Mouse (Mus musculus): ENCODE measurements at regions not wholly inside any gene's neighbourhood (a gene's known extent, or its start where the extent isn't known, plus 50 kb on each side); places are given as distances from the start of the nearest gene placed in this dataset.

DNA sequence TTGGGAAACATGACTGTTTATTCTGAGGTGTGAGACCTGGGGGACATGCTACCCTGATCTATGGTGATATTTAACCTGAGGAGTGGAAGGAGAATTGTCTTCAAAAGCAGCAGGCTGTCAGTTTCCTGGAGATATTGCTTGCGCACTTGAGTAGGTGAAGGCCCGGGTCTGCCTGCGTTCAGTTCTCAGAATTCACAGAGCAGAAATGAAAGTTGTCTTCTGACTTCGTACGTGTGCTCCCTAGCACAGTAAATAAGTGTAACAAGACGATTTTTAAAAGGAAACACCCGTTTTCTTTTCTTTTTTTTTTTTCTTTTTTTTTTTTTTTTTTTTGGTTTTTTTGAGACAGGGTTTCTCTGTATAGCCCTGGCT, 74.4 kb downstream of the Zfp281 start:
- WGBS = 75% methylated on average over 7 of the region's 7 CpGs
- no peaks in the 10 kb centered on the region for H3K9me3 ChIP-seq (ENCODE audit: control insufficient read depth)
- no peaks in the 10 kb centered on the region for H3K36me3 ChIP-seq (ENCODE audit: control insufficient read depth, insufficient read depth)
- H3K4me1 ChIP-seq (replicated peaks; ENCODE audit: control insufficient read depth, insufficient read depth, low read length) = no peaks in the 10 kb centered on the region; the same call in 1 of the 2 replicates
- no peak overlapping the region for H3K4me2 ChIP-seq (replicated peaks; ENCODE audit: low read depth)
- H3K27ac ChIP-seq (ENCODE audit: low read depth, low read length) = no peak overlapping the region
- no peak for TF ChIP-seq CTCF (IDR thresholded peaks at IDR 0.05; ENCODE audit: low read depth)
- H3K4me3 ChIP-seq (ENCODE audit: low read depth, low read length) = no peak overlapping the region
- H3K9ac ChIP-seq (ENCODE audit: low read depth, low read length) = no peak overlapping the region
- H3K27me3 ChIP-seq (replicated peaks; ENCODE audit: control insufficient read depth, insufficient read depth, low read length) = no peaks in the 10 kb centered on the region
- no peak for ATAC-seq

GRCm38 (mm10) chr1:136699571-136699970, 74.9 kb downstream of the Zfp281 start:
- H3K4me3 ChIP-seq (ENCODE audit: low read depth, low read length) = no peak overlapping the region
- H3K36me3 ChIP-seq (ENCODE audit: control insufficient read depth, insufficient read depth) = no peaks in the 10 kb centered on the region
- H3K9ac ChIP-seq (ENCODE audit: low read depth, low read length) = no peak overlapping the region
- no peak for TF ChIP-seq CTCF (IDR thresholded peaks at IDR 0.05; ENCODE audit: low read depth)
- ATAC-seq = no peak
- no peaks in the 10 kb centered on the region for H3K9me3 ChIP-seq (ENCODE audit: control insufficient read depth)
- no peaks in the 10 kb centered on the region for H3K27me3 ChIP-seq (replicated peaks; ENCODE audit: control insufficient read depth, insufficient read depth, low read length)
- no peak overlapping the region for H3K27ac ChIP-seq (ENCODE audit: low read depth, low read length)
- no peaks in the 10 kb centered on the region; the same call in 1 of the 2 replicates for H3K4me1 ChIP-seq (replicated peaks; ENCODE audit: control insufficient read depth, insufficient read depth, low read length)
- 83% methylated on average over 8 of the region's 8 CpGs for WGBS
- no peak overlapping the region for H3K4me2 ChIP-seq (replicated peaks; ENCODE audit: low read depth)

DNA sequence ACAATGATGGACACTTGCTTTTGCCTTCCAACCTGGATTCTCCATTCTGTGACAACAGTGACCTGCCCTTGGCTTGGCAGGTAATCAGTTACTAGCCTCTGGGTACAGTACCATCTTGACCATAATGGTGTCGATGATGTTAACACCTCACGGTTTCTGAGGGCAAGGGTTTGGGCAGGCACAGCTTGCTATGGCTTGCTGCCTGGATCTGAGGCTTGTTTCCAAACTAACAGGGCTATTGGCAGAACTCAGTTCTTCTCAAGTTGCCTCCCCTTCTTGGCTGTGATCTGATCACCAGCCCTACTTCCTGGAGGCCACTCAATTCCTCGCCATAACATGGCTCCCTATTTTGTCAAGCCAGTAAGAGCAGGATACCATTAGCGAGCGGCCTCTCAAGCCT, 79.4 kb downstream of the Zfp281 start:
- H3K27ac ChIP-seq (ENCODE audit: low read depth, low read length) = no peak overlapping the region
- ATAC-seq = no peak
- no peak overlapping the region for H3K9ac ChIP-seq (ENCODE audit: low read depth, low read length)
- no peak overlapping the region for H3K4me2 ChIP-seq (replicated peaks; ENCODE audit: low read depth)
- no peaks in the 10 kb centered on the region for H3K4me1 ChIP-seq (replicated peaks; ENCODE audit: control insufficient read depth, insufficient read depth, low read length)
- no peaks in the 10 kb centered on the region for H3K36me3 ChIP-seq (ENCODE audit: control insufficient read depth, insufficient read depth)
- no peak overlapping the region for H3K4me3 ChIP-seq (ENCODE audit: low read depth, low read length)
- no peaks in the 10 kb centered on the region for H3K9me3 ChIP-seq (ENCODE audit: control insufficient read depth)
- no peak for TF ChIP-seq CTCF (IDR thresholded peaks at IDR 0.05; ENCODE audit: low read depth)
- 92% methylated on average over 5 of the region's 5 CpGs for WGBS
- no peaks in the 10 kb centered on the region for H3K27me3 ChIP-seq (replicated peaks; ENCODE audit: control insufficient read depth, insufficient read depth, low read length)

- TF ChIP-seq CTCF (IDR thresholded peaks at IDR 0.05; ENCODE audit: low read depth) = no peak
- ATAC-seq = no peak
- no peak overlapping the region for H3K27ac ChIP-seq (ENCODE audit: low read depth, low read length)
- H3K9me3 ChIP-seq (ENCODE audit: control insufficient read depth) = no peaks in the 10 kb centered on the region
- no peak overlapping the region for H3K4me2 ChIP-seq (replicated peaks; ENCODE audit: low read depth)
- H3K27me3 ChIP-seq (replicated peaks; ENCODE audit: control insufficient read depth, insufficient read depth, low read length) = no peaks in the 10 kb centered on the region
- WGBS = 65% methylated on average over 8 of the region's 8 CpGs
- H3K36me3 ChIP-seq (ENCODE audit: control insufficient read depth, insufficient read depth) = no peaks in the 10 kb centered on the region
- no peak overlapping the region for H3K9ac ChIP-seq (ENCODE audit: low read depth, low read length)
- no peaks in the 10 kb centered on the region for H3K4me1 ChIP-seq (replicated peaks; ENCODE audit: control insufficient read depth, insufficient read depth, low read length)
- H3K4me3 ChIP-seq (ENCODE audit: low read depth, low read length) = no peak overlapping the region
Measured at GRCm38 (mm10) chr1:136706509-136706908, 81.8 kb downstream of the Zfp281 start.

- H3K36me3 ChIP-seq (ENCODE audit: control insufficient read depth, insufficient read depth) = no peaks in the 10 kb centered on the region
- 0 out of 2 replicates have a peak, but pooled peaks have one; percentile 36 for ATAC-seq
- no peaks in the 10 kb centered on the region for H3K4me1 ChIP-seq (replicated peaks; ENCODE audit: control insufficient read depth, insufficient read depth, low read length)
- no peaks in the 10 kb centered on the region for H3K9me3 ChIP-seq (ENCODE audit: control insufficient read depth)
- H3K4me2 ChIP-seq (replicated peaks; ENCODE audit: low read depth) = no peak overlapping the region
- no peak overlapping the region for H3K27ac ChIP-seq (ENCODE audit: low read depth, low read length)
- TF ChIP-seq CTCF (IDR thresholded peaks at IDR 0.05; ENCODE audit: low read depth) = no peak
- no peak overlapping the region for H3K9ac ChIP-seq (ENCODE audit: low read depth, low read length)
- H3K27me3 ChIP-seq (replicated peaks; ENCODE audit: control insufficient read depth, insufficient read depth, low read length) = no peaks in the 10 kb centered on the region
- 92% methylated on average over 8 of the region's 8 CpGs for WGBS
- H3K4me3 ChIP-seq (ENCODE audit: low read depth, low read length) = no peak overlapping the region
Measured at GRCm38 (mm10) chr1:136707394-136707793, 82.7 kb downstream of the Zfp281 start.

DNA sequence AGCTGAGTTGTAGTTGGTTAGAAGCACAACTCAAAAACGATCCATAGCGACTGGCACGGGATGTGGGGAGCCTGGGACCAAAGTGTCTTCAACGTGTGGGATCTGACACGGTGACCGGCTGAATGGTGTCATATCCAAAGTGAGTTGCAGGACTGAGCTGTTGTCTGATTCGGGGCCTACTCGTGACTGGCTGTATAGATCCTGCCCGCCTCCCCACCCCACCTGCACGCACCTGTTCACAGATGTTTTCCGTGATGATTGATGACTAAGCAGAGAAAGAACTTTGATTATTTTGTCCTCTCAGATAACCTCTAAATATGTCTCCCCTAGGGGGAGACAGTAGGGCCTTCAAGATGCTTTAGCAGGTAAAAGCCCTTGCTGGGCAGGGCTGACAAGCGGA, 83.2 kb downstream of the Zfp281 start:
- no peaks in the 10 kb centered on the region for H3K9me3 ChIP-seq (ENCODE audit: control insufficient read depth)
- no peaks in the 10 kb centered on the region for H3K4me1 ChIP-seq (replicated peaks; ENCODE audit: control insufficient read depth, insufficient read depth, low read length)
- H3K4me2 ChIP-seq (replicated peaks; ENCODE audit: low read depth) = no peak overlapping the region
- H3K4me3 ChIP-seq (ENCODE audit: low read depth, low read length) = no peak overlapping the region
- H3K27me3 ChIP-seq (replicated peaks; ENCODE audit: control insufficient read depth, insufficient read depth, low read length) = no peaks in the 10 kb centered on the region
- WGBS = 84% methylated on average over 12 of the region's 12 CpGs
- ATAC-seq = no peak
- H3K36me3 ChIP-seq (ENCODE audit: control insufficient read depth, insufficient read depth) = no peaks in the 10 kb centered on the region
- H3K9ac ChIP-seq (ENCODE audit: low read depth, low read length) = no peak overlapping the region
- H3K27ac ChIP-seq (ENCODE audit: low read depth, low read length) = no peak overlapping the region
- no peak for TF ChIP-seq CTCF (IDR thresholded peaks at IDR 0.05; ENCODE audit: low read depth)

GRCm38 (mm10) chr1:136710196-136710595, 85.5 kb downstream of the Zfp281 start:
- H3K27ac ChIP-seq (ENCODE audit: low read depth, low read length) = no peak overlapping the region
- H3K4me2 ChIP-seq (replicated peaks; ENCODE audit: low read depth) = no peak overlapping the region
- 0 out of 2 replicates have a peak, but pooled peaks have one; percentile 18 for TF ChIP-seq CTCF (IDR thresholded peaks at IDR 0.05; ENCODE audit: low read depth)
- WGBS = 76% methylated on average over 4 of the region's 4 CpGs
- H3K4me1 ChIP-seq (replicated peaks; ENCODE audit: control insufficient read depth, insufficient read depth, low read length) = no peaks in the 10 kb centered on the region
- H3K27me3 ChIP-seq (replicated peaks; ENCODE audit: control insufficient read depth, insufficient read depth, low read length) = no peaks in the 10 kb centered on the region
- no peak overlapping the region for H3K9ac ChIP-seq (ENCODE audit: low read depth, low read length)
- no peaks in the 10 kb centered on the region for H3K36me3 ChIP-seq (ENCODE audit: control insufficient read depth, insufficient read depth)
- no peaks in the 10 kb centered on the region for H3K9me3 ChIP-seq (ENCODE audit: control insufficient read depth)
- ATAC-seq = no peak
- H3K4me3 ChIP-seq (ENCODE audit: low read depth, low read length) = no peak overlapping the region

Measured in intestine, postnatal 0 days (tissue).